Mouse (Mus musculus) small intestine, adult 2 months (tissue): Measurements from ENCODE around the gene Jph3. TPM values are rescaled to one million over a fixed set of nuclear protein-coding genes. Genes with fewer than 3 reads are reported as not detected.

Experiments used
- H3K27ac ChIP-seq: fragments of 200-500 bp; 2 replicates; pipeline ENCODE4 v1.5.1; 2012; ENCODE audit warnings: low read depth, low read length, control low read depth, inconsistent platforms; ENCODE audit not compliant: insufficient read depth
- H3K27me3 ChIP-seq: fragments of 200-500 bp; 2 replicates; pipeline ENCODE4 v1.6.1; 2012; ENCODE audit warnings: mild to moderate bottlenecking, moderate library complexity, low read length, inconsistent platforms; ENCODE audit not compliant: control insufficient read depth, insufficient read depth
- H3K36me3 ChIP-seq: fragments of 200-500 bp; 2 replicates; pipeline ENCODE4 v1.6.1; 2012; ENCODE audit warnings: mild to moderate bottlenecking, low read length, control low read depth, inconsistent platforms; ENCODE audit not compliant: control insufficient read depth, insufficient read depth
- H3K4me1 ChIP-seq: fragments of 200-500 bp; 2 replicates; pipeline ENCODE4 v1.6.1; 2012; ENCODE audit warnings: low read length, inconsistent platforms, mixed read lengths; ENCODE audit not compliant: control insufficient read depth, insufficient read depth, insufficient read length
- H3K4me3 ChIP-seq: fragments of 200-500 bp; 2 replicates; pipeline ENCODE4 v1.5.1; 2012; ENCODE audit warnings: low read depth, mild to moderate bottlenecking, control low read depth, inconsistent platforms, low read length, moderate library complexity
- CTCF ChIP-seq: fragments of 200-500 bp; IDR thresholded peaks from 2 replicates; pipeline ENCODE4 v1.5.1; 2012; ENCODE audit warnings: low read depth, mild to moderate bottlenecking, control low read depth, inconsistent platforms, low read length, moderate library complexity, mixed read lengths; ENCODE audit not compliant: insufficient replicate concordance, insufficient read length; ENCODE audit errors: extremely low read depth
- POLR2A ChIP-seq: fragments of 200-500 bp; IDR thresholded peaks from 2 replicates; pipeline ENCODE4 v1.6.1; 2012; ENCODE audit warnings: low read depth, mild to moderate bottlenecking, control low read depth, inconsistent platforms, low read length, moderate library complexity
- WGBS: fragments of 180-500 bp; shearing (Covaris S2); methylation state at CpG from one replicate; pipeline ENCODE4 v1.1.7; 2018; 5-methylcytosine and 5-hydroxymethylcytosine counted together
- polyA plus RNA-seq: library from polyadenylated mRNA; depleted of rRNA; stranded (reverse); fragments of >200 nt; gene quantifications from 2 replicates; pipeline ENCODE4 v1.2.3, GENCODE M21; 2012

The Jph3 gene
- polyA plus RNA-seq, 1 experiment, result 0.57 TPM

- Histone ChIP-seq H3K4me1 (no peaks in the 10 kb centered on the region), H3K36me3 (peaks cover 22% of the 10 kb centered on the region), H3K4me3 (no peak overlapping the region), H3K27ac (no peak overlapping the region), H3K27me3 (no peaks in the 10 kb centered on the region)
- TF ChIP-seq POLR2A (no peak), CTCF (no peak)
- 83% methylated on average over 7 of the region's 7 CpGs for WGBS
These were observed 88.8 kb downstream of the Jph3 start for GRCm38 (mm10) chr8:121818226-121818625.

GRCm38 (mm10) chr8:121820840-121821239, 91.4 kb downstream of the Jph3 start:
- TF ChIP-seq CTCF, result no peak
- TF ChIP-seq POLR2A, result no peak
- Histone ChIP-seq H3K27ac (no peak overlapping the region), H3K4me1 (no peaks in the 10 kb centered on the region), H3K27me3 (no peaks in the 10 kb centered on the region), H3K4me3 (no peak overlapping the region), H3K36me3 (peaks cover 11% of the 10 kb centered on the region)
- WGBS, result 91% methylated on average over 6 of the region's 6 CpGs

- TF ChIP-seq POLR2A, result no peak
- TF ChIP-seq CTCF, result no peak
- peaks cover 10% of the 10 kb centered on the region for H3K36me3 ChIP-seq
- H3K27me3 ChIP-seq, result no peaks in the 10 kb centered on the region
- H3K27ac ChIP-seq, result no peak overlapping the region
- no peak overlapping the region for H3K4me3 ChIP-seq
- H3K4me1 ChIP-seq, result no peaks in the 10 kb centered on the region
- 85% methylated on average over 11 of the region's 11 CpGs for WGBS
These were observed 91.9 kb downstream of the Jph3 start for GRCm38 (mm10) chr8:121821320-121821719.

- no peak for TF ChIP-seq POLR2A
- TF ChIP-seq CTCF, result no peak
- Histone ChIP-seq H3K27me3 (no peaks in the 10 kb centered on the region), H3K27ac (no peak overlapping the region), H3K36me3 (peaks cover 8% of the 10 kb centered on the region), H3K4me3 (no peak overlapping the region), H3K4me1 (no peaks in the 10 kb centered on the region)
- WGBS, result 84% methylated on average over 9 of the region's 9 CpGs
These were observed 92.3 kb downstream of the Jph3 start for GRCm38 (mm10) chr8:121821770-121822169.

- TF ChIP-seq CTCF, result no peak
- no peak for TF ChIP-seq POLR2A
- Histone ChIP-seq H3K27ac (no peak overlapping the region), H3K4me1 (peaks cover 2% of the 10 kb centered on the region; the same call in 1 of the 2 replicates), H3K36me3 (no peaks in the 10 kb centered on the region), H3K27me3 (no peaks in the 10 kb centered on the region), H3K4me3 (no peak overlapping the region)
- 88% methylated on average over 5 of the region's 5 CpGs for WGBS
These were observed 98.3 kb downstream of the Jph3 start for GRCm38 (mm10) chr8:121827726-121828125.

- peaks cover 2% of the 10 kb centered on the region; the same call in 1 of the 2 replicates for H3K4me1 ChIP-seq
- 20% methylated on average over 10 of the region's 10 CpGs for WGBS
- H3K36me3 ChIP-seq, result no peaks in the 10 kb centered on the region
- peak overlapping the region; percentile 95 for H3K4me3 ChIP-seq
- no peaks in the 10 kb centered on the region for H3K27me3 ChIP-seq
- TF ChIP-seq CTCF (no peak), POLR2A (no peak)
- H3K27ac ChIP-seq, result no peak overlapping the region
These were observed 99.1 kb downstream of the Jph3 start for GRCm38 (mm10) chr8:121828376-121829023.

- H3K27ac ChIP-seq, result peak within 1 kb of the TSS; percentile 52
- no peak for TF ChIP-seq CTCF
- TF ChIP-seq POLR2A, result no peak
- peaks cover 2% of the 10 kb centered on the region; the same call in 1 of the 2 replicates for H3K4me1 ChIP-seq
- no peaks in the 10 kb centered on the region for H3K27me3 ChIP-seq
- peak within 1 kb of the TSS; percentile 95 for H3K4me3 ChIP-seq
- H3K36me3 ChIP-seq, result no peaks in the 10 kb centered on the region
- WGBS, result under 1% methylated on average over 67 of the region's 68 CpGs
These were observed 99.8 kb downstream of the Jph3 start, which contains the start of gene Klhdc4 for GRCm38 (mm10) chr8:121829048-121829776. Klhdc4 (minus strand) TSS chr8:121829569.
